28 mouse cellular contexts compared by ENCODE assay signal in genomic region chr5:63879026-63879425, GRCm38 (mm10).
DNase-seq lines count a peak whose midpoint lies in the region; ATAC-seq and TF ChIP-seq lines count a peak whose summit lies in the region.
"Had no signal": no experiment of that assay in that cellular context is flagged by ENCODE, and none has a peak within 500 bp of the region (broad histone marks: within the 10 kb centered on the region; RNA-seq: fewer than 3 reads in every experiment).

No protein-coding gene starts in this region.

- no peak overlapping the region for H3K9ac ChIP-seq in forebrain, postnatal 0 days
- H3K9ac ChIP-seq in forebrain, embryonic 15.5 days (replicated peaks): no peak overlapping the region
- H3K9ac ChIP-seq in midbrain, embryonic 13.5 days (replicated peaks): no peak overlapping the region
- H3K9ac ChIP-seq in midbrain, embryonic 15.5 days: no peak overlapping the region
- H3K9ac ChIP-seq: embryonic facial prominence, embryonic 15.5 days; hindbrain, embryonic 13.5 days; intestine, embryonic 15.5 days had no signal

- WGBS in forebrain, postnatal 0 days: 50% methylated on average over 10 of the region's 10 CpGs
- WGBS in forebrain, embryonic 15.5 days: 55% methylated on average over 10 of the region's 10 CpGs
- 45% methylated on average over 10 of the region's 10 CpGs for WGBS in midbrain, embryonic 13.5 days
- 76% methylated on average over 10 of the region's 10 CpGs for WGBS in midbrain, embryonic 10.5 days
- WGBS in midbrain, embryonic 15.5 days: 52% methylated on average over 10 of the region's 10 CpGs

- DNase-seq in forebrain, postnatal 0 days: no peak
- DNase-seq in midbrain, embryonic 10.5 days (ENCODE audit: low spot score): no peak
- DNase-seq in urinary bladder, postnatal 25 days (ENCODE audit: low spot score): no peak
- DNase-seq: adrenal gland, adult 2 months; adrenal gland, postnatal 14 days; B cell, adult 2 months; cerebellum, adult 11-12 months; cerebellum, adult 8-10 months; cerebellum, postnatal 10 days; cerebellum, postnatal 36 days; embryo, embryonic 11 days; gastrocnemius, postnatal 10 days; gastrocnemius, postnatal 36 days; heart, adult 2 months; heart, postnatal 10 days; heart, postnatal 36 days had no signal

- H3K9me3 ChIP-seq in forebrain, postnatal 0 days (ENCODE audit: low read length): no peaks in the 10 kb centered on the region
- H3K9me3 ChIP-seq in forebrain, embryonic 15.5 days: no peaks in the 10 kb centered on the region
- no peaks in the 10 kb centered on the region for H3K9me3 ChIP-seq in midbrain, embryonic 13.5 days
- no peaks in the 10 kb centered on the region for H3K9me3 ChIP-seq in midbrain, embryonic 10.5 days (replicated peaks)
- H3K9me3 ChIP-seq in midbrain, embryonic 15.5 days: no peaks in the 10 kb centered on the region
- H3K9me3 ChIP-seq: embryonic facial prominence, embryonic 15.5 days; G1E; heart, embryonic 10.5 days; hindbrain, embryonic 10.5 days; hindbrain, embryonic 13.5 days; intestine, embryonic 15.5 days had no signal

- H3K27ac ChIP-seq in forebrain, postnatal 0 days (ENCODE audit: low read depth, low read length): no peak overlapping the region
- H3K27ac ChIP-seq in forebrain, embryonic 15.5 days (replicated peaks): no peak overlapping the region
- H3K27ac ChIP-seq in midbrain, embryonic 13.5 days: no peak overlapping the region
- no peak overlapping the region for H3K27ac ChIP-seq in midbrain, embryonic 10.5 days (replicated peaks)
- no peak overlapping the region for H3K27ac ChIP-seq in midbrain, embryonic 15.5 days
- H3K27ac ChIP-seq: embryonic facial prominence, embryonic 15.5 days; heart, adult 2 months; heart, embryonic 10.5 days; hindbrain, embryonic 10.5 days; hindbrain, embryonic 13.5 days; intestine, embryonic 15.5 days had no signal

- no peak overlapping the region for H3K4me3 ChIP-seq in forebrain, postnatal 0 days (ENCODE audit: low read depth, low read length)
- no peak overlapping the region for H3K4me3 ChIP-seq in forebrain, embryonic 15.5 days
- H3K4me3 ChIP-seq in midbrain, embryonic 13.5 days (replicated peaks): no peak overlapping the region
- H3K4me3 ChIP-seq in midbrain, embryonic 10.5 days: no peak overlapping the region
- H3K4me3 ChIP-seq in midbrain, embryonic 15.5 days: no peak overlapping the region
- H3K4me3 ChIP-seq: embryonic facial prominence, embryonic 15.5 days; heart, adult 2 months; heart, embryonic 10.5 days; hindbrain, embryonic 10.5 days; hindbrain, embryonic 13.5 days; intestine, embryonic 15.5 days had no signal

- no peaks in the 10 kb centered on the region for H3K27me3 ChIP-seq in forebrain, postnatal 0 days (ENCODE audit: insufficient read depth, low read length)
- H3K27me3 ChIP-seq in forebrain, embryonic 15.5 days: no peaks in the 10 kb centered on the region
- H3K27me3 ChIP-seq in midbrain, embryonic 13.5 days: peaks cover 16% of the 10 kb centered on the region
- peaks cover 8% of the 10 kb centered on the region; the same call in 1 of the 2 replicates for H3K27me3 ChIP-seq in midbrain, embryonic 10.5 days (ENCODE audit: low read depth, poor library complexity, severe bottlenecking)
- H3K27me3 ChIP-seq in midbrain, embryonic 15.5 days (replicated peaks): no peaks in the 10 kb centered on the region
- H3K27me3 ChIP-seq: CH12.LX; embryonic facial prominence, embryonic 15.5 days; intestine, embryonic 15.5 days had no signal

- ATAC-seq in forebrain, postnatal 0 days: peak; percentile 34
- no peak for ATAC-seq in forebrain, embryonic 15.5 days (replicated peaks)
- peak; percentile 48; the same call in 1 of the 2 replicates for ATAC-seq in midbrain, embryonic 13.5 days
- ATAC-seq in midbrain, embryonic 15.5 days (replicated peaks): peak; percentile 24; the same call in 1 of the 2 replicates
- ATAC-seq: forebrain, embryonic 14.5 days; hindbrain, embryonic 16.5 days; intestine, embryonic 15.5 days had no signal

- no peaks in the 10 kb centered on the region for H3K36me3 ChIP-seq in forebrain, postnatal 0 days (ENCODE audit: insufficient read depth)
- no peaks in the 10 kb centered on the region for H3K36me3 ChIP-seq in forebrain, embryonic 15.5 days
- no peaks in the 10 kb centered on the region for H3K36me3 ChIP-seq in midbrain, embryonic 13.5 days
- no peaks in the 10 kb centered on the region for H3K36me3 ChIP-seq in midbrain, embryonic 10.5 days
- H3K36me3 ChIP-seq in midbrain, embryonic 15.5 days (replicated peaks): no peaks in the 10 kb centered on the region
- H3K36me3 ChIP-seq: embryonic facial prominence, embryonic 15.5 days; G1E; heart, embryonic 10.5 days; hindbrain, embryonic 10.5 days; hindbrain, embryonic 13.5 days; intestine, embryonic 15.5 days had no signal

- no peak for TF ChIP-seq CTCF in forebrain, postnatal 0 days (IDR thresholded peaks at IDR 0.05; ENCODE audit: low read depth)

- H3K4me1 ChIP-seq in forebrain, postnatal 0 days (ENCODE audit: insufficient read depth): no peaks in the 10 kb centered on the region
- H3K4me1 ChIP-seq in forebrain, embryonic 15.5 days: no peaks in the 10 kb centered on the region
- H3K4me1 ChIP-seq in midbrain, embryonic 13.5 days (replicated peaks): peaks cover 5% of the 10 kb centered on the region; the same call in 1 of the 2 replicates
- H3K4me1 ChIP-seq in midbrain, embryonic 10.5 days: peaks cover 9% of the 10 kb centered on the region
- H3K4me1 ChIP-seq in midbrain, embryonic 15.5 days: 0 out of 2 replicates have a peak, but pooled peaks cover 5% of the 10 kb centered on the region
- H3K4me1 ChIP-seq: embryonic facial prominence, embryonic 15.5 days; heart, embryonic 10.5 days; hindbrain, embryonic 10.5 days; hindbrain, embryonic 13.5 days; intestine, embryonic 15.5 days had no signal

- no peak overlapping the region for H3K4me2 ChIP-seq in forebrain, postnatal 0 days (ENCODE audit: low read depth)
- H3K4me2 ChIP-seq in forebrain, embryonic 15.5 days (replicated peaks): no peak overlapping the region
- no peak overlapping the region for H3K4me2 ChIP-seq in midbrain, embryonic 13.5 days (replicated peaks)
- no peak overlapping the region for H3K4me2 ChIP-seq in midbrain, embryonic 15.5 days
- H3K4me2 ChIP-seq: embryonic facial prominence, embryonic 15.5 days; hindbrain, embryonic 13.5 days; intestine, embryonic 15.5 days had no signal
